Mouse (Mus musculus): Measurements from ENCODE around the gene Ppm1d.

Ppm1d gene

DNA sequence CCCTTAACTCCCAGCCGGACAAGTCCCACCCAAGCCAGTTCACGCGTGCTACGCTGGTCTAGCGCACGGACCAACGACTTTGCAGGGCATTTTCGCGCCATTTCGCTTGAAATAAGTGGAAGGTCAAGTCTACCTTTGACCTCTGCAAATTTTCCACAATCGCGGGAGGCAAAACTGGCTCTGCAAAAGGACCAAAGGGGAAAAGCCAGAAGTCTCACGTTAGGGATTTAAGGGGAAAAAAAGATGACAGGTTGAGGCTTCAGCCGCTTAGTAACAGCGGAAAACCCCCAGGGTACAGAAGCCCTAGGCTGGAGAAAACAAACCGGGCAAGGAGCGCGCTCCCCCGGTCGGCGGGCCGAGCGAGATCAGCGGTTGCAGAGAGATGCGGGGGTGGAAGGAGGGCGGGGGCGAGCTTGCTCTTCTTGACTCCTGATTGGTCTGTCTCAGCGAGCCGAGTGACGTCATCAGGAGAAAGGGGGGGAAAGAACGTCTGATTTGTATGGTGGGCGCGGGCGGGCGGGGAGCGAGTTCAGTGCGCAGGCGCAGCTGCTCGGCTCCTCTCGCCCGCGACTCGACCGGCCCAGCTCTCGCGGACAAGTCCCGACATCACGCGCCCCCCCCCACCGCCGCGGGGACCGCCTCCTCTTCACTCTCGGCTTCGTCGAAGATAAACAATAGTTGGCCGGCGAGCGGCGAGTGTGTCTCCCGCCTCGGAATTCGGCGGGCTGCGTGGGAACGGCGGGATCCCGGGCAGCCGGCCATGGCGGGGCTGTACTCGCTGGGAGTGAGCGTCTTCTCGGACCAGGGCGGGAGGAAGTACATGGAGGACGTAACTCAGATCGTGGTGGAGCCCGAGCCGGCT is at the start of gene Ppm1d:
Gene Ppm1d (plus strand): TSS at position 532 of the 862 bp plus-strand sequence.
- peak; percentile 100 for DNase-seq (ENCODE audit: extremely low spot score)

DNA sequence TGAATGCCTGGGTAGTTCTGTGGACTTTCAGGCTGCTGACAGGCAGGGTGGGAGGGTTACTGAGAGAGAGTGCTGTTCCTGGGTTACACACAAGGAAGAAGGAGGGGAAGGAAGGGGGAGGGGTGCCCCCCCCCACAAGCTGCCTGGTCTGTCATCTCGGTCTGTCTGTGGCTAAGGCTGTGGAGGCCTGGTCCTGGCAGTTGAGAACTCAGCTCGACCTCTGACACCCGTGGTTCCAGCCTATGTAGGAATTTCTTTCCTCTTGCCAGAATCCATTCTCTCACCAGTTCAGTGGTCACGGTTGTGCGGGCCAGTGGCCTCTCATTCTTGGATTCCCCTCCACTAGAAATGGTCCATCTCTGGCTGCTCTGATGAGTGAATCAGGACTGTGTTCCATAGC is 46.4 kb upstream of the Ppm1d start:
- DNase-seq (ENCODE audit: extremely low spot score) = no peak

DNA sequence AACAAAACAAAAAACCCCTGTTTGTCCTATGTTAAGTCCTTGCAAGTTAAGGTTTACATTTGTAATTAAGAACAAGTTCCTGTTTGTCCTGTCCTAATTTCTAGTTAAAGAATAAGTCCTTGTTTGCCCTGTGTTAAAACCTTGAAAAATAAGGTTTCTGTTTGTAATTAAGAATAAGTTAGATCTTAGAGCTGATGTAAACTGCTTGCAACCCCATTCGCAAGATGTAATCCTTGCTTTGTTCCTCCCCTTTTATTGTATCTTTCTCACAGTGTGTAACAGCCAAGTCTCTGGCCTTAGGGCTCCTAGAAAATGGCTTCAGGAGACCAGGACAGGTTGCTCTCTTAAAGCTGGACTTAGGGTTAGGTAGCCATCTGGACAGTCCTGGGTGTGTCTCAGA is 43.7 kb upstream of the Ppm1d start:
- no peak for DNase-seq (ENCODE audit: extremely low spot score)

DNA sequence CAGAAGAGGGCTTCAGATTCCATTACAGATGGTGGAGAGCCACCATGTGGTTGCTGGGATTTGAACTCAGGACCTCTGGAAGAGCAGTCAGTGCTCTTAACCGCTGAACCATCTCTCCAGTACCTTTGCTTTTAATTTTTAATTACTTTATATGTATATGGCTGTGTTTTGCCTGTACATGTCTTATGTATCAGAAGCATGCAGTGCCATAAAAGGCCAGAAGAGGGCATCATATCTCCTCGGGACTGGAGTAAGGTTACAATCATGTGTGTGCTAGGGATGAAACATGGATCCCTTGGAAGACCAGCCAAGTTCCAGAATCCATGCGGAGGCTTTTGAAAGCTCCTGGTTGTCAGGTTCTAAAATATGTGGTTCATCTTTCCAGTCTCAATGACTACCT is 40.4 kb upstream of the Ppm1d start:
- DNase-seq (ENCODE audit: extremely low spot score) = peak; percentile 45

DNA sequence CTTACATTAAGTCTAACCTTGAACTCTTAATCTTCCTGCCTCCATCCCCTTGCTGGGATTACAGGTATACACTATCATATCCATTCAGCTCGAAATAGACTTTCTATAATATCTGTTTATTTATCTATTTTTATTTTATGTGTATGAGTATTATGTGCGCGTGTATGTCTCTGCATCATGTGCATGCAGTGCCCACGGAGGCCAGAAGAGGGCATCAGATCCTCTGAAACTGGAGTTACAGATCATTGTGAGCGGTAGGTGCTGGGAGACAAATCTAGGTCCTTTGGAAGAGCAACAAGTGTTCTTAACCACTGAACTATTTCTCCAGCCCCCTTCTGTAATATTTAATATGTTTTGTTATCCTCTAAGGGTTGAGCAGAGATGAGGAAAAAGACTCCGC is 37.7 kb upstream of the Ppm1d start:
- no peak for DNase-seq (ENCODE audit: extremely low spot score)

DNA sequence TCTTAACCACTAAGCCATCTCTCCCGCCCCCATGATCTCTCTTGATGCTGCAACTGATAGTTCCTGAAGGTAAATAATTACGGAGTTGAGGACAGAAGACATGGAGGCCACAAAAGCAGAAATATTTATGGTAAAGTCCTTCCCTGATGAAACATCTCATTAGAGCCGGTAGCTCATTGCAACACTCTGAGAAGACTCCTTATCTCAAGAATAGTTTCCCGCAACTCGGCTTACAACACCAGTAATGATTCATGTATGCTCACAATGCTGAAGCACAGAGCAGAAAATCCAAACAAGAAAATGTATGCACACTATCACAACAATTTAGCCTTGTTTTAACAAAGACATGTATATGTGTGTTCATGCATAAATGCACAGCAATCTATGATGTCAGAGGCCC is 35.9 kb upstream of the Ppm1d start:
- DNase-seq (ENCODE audit: extremely low spot score) = no peak

DNA sequence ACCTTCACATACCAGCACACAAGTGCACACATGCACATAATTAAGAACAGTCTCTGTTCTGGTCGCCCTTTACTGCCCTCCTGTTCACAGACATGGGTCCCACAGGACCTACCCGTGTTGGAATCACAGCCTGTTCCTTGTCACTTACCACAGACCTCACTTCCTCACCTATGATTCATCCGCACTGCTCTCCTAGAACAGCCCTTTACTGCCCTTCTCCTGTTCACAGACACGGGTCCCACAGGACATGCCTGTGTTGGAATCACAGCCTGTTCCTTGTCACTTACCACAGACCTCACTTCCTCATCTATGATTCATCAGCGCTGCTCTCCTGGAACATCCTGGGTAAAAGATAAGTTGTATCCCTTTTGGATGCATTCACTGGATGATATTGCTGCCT is 33.4 kb upstream of the Ppm1d start:
- no peak for DNase-seq (ENCODE audit: extremely low spot score)

DNA sequence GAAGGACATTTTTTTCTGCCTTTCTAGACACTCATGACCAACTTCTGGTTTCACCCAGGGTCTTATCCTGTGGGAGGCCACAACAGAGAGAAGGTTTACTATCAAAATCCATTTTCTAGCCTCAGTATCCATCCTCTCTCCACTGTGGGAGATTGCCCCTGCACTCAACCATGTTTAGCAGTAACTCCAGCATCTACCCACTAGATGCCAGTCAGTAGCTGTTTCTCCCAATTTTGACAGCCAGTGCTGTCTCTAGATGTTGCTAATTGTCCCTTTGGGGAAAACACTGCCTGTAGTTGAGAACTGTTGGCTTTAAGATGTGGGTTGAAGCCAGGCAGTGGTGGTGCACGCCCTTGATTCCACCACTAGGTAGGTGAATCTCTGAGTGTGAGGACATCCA is 32.9 kb upstream of the Ppm1d start:
- DNase-seq (ENCODE audit: extremely low spot score) = no peak

DNA sequence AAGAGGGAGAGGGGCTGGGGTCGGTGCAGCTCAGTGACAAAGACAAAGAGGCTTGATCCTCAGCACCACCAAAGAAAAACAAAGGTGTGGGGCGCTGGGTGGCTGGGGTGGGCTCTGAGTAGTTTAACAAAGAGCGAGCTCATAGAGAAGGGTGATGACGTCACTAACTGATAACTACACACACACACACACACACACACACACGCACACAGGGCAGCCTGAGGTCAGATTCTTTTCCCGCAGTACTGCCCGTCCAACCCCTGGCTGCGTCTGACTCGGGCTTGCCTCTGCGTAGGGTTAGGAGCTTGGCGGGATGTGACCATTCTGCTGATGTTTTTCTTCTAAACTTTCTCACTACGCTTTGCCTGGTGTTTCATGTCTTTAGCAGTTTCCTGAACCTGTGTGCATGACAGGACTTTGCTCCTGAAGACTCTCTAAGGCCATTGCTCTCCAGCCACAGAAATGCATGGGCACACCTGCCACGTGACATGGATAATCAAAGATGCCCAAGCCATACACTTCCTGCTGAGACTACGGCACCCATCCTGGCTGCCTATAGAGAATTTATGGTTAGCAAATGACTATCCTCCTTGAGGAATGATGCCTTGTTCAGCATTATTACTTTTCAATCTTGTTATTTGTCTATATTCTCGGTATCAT is 29.7 kb upstream of the Ppm1d start:
- no peak for DNase-seq (ENCODE audit: extremely low spot score)

DNA sequence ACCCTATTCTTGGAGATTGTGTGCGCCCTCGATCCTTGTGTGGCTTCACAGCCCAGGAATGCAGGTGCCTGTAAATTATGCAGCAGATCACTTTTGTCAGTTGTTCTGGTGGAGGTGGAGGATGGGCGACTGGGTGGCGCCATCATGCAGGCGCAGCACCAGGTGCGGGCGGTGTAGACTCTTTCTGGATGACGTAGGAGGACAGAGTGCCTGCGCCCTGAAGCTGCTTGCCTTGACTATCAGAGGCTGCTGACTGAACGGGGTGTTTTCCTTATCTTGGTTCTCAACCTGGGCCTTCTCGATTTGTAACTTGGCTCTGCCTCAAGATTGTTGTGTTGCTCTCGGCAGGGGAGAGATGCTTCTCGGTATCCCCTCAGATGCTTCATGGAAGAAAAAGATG is 13.1 kb upstream of the Ppm1d start:
- no peak for DNase-seq (ENCODE audit: extremely low spot score)

DNA sequence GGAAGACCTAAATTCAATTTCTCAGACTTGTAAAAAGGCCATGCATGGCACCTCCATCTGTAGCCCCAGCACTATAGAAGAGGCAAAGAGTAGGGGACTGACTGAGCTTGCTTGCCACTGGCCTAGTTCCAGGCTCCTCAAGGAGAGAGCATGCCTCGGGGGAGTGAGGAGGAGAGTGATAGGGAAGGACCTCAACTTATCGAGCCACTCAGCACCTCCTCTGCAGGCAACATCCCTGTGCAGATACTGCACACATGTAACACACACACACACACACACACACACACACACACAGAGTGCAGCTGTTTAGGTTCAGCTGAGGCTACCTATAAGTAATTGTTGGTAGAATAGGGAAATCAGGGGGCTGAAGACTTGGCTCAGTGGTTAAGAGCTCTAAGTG is 11.2 kb upstream of the Ppm1d start:
- no peak for DNase-seq (ENCODE audit: extremely low spot score)

DNA sequence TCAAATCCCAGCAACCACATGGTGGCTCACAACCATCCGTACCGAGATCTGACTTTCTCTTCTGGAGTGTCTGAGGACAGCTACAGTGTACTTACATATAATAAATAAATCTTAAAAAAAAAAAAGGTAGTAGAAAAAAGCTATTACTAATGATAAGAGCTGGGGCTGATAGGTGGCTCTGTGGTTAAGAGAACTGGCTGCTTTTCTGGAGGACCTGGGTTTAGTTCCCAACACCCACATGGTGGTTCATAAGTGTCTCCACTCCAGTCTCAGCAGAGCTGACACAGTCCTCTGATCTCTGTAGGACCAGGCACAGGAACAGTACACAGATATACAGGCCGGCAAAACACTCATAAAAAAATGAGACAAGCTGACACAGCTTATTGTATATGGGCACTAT is 9.9 kb upstream of the Ppm1d start:
- DNase-seq (ENCODE audit: extremely low spot score) = no peak

DNA sequence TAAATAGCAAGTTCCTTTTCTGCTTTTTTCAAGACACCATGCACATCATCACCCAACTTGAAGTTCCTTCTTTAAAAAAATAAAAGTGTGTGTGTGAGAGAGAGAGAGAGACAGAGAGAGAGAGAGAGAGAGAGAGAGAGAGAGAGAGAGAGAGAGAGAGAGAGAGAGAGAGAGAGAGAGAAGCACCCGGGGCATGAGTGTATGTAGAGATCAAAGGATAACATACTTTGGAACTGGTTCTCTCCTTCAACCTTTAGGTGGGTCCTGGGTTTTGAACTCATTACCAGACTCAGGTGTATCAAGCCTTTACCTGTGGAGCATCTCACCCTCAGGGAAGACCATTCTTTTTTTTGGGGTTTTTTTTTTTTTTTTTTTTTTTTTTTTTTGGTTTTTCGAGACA is 9.2 kb upstream of the Ppm1d start:
- DNase-seq (ENCODE audit: extremely low spot score) = no peak

DNA sequence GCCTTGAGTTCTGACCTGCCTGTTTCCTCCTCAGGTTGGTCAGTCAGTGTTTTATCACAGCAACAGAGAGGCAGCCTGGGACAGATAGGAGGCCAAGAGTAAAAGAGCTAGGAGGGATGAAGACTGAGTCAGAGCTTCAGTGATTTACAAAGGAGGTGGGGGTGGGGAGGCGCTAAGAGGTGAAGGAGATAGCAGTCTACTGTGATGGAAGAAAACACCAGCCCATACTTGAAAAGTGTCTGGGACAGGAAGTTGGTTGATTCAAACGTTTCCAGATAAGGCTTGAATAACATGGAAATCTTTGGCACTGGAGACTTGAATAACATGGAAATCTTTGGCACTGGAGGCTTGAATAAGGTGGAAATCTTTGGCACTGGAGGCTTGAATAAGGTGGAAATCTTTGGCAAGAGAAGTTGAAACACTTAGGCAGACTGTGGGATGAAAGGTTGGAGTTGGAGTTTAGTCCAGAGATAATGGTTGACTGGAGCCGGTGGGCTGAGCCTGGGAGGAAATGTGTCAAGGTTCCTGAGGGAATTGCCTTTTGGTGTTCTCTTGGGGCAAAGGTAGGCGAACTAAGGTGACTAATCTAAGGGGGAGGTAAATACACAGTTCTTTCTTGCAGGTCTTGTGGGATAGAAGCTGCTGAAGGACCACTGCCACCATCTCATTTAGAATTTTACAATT is 4.3 kb upstream of the Ppm1d start:
- DNase-seq (ENCODE audit: extremely low spot score) = no peak

DNA sequence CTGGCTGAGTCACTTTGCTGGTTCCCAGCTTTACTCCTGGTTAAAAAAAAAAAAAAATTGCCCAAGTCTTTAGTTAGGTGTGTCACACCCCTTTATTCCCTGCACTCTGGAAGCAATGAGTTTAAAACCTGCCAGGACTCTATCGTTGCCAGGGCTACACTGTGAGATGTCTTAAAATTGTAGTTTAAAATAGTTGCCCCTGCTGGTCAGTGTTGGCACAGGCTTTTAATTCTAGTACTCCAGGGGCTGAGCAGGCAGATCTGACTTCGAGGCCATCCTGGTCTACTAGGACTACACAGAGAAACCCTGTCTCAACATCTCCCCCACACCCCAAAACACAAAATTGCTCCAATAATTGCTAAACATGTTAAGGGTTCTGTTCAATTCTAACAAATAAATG is 2.2 kb upstream of the Ppm1d start:
- DNase-seq (ENCODE audit: extremely low spot score) = no peak

DNA sequence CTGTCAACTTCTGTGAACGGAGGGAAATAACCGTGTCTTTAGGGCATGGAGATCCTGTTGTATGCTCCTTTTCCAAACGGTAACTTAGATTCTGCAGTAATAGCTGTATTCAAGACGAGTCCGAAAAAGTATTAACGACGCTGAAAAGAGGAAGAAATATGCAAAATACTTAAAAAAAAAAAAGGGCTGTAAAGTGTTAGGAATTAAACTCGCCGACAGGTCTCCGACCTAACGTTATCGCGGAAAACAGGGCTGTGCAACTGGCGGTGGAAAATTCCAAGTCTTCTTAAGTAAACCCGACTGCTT is 684 bp upstream of the Ppm1d start:
- DNase-seq (ENCODE audit: extremely low spot score) = no peak

DNA sequence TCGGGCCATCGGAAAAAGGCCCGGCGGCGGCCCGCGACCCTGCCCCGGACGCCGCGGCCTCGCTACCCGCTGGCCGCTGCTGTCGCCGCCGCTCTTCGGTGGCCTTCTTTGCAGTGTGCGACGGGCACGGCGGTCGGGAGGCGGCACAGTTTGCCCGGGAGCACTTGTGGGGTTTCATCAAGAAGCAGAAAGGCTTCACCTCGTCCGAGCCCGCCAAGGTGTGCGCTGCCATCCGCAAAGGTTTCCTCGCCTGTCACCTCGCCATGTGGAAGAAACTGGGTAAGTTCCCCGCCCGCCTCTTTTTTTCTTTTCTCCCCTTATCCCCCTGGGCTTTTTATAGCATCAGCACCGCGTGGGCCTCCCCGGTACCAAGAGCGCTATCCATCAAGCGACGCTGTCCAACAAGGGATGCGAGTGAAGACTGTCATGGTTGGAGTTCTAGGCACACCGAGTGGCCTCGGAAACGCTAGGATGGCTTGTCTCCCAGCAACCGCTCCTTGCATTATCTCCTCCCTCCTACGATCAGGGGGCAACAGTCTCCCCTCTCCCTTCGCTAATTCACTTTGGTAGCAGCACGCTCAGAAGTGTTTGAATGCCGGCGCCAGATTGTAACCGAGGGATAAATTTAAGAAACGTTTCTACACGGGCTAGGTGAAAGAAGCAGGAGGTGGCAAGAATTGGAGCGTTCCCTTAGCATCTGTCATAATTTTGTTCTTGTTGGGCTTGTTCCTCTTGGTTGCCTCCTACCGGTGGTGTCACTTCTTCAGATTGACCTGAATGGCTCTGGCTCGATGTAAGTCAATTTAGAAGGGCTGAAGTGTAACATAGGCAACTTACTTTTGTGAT is 824 bp downstream of the Ppm1d start:
- peak; percentile 63 for DNase-seq (ENCODE audit: extremely low spot score)

DNA sequence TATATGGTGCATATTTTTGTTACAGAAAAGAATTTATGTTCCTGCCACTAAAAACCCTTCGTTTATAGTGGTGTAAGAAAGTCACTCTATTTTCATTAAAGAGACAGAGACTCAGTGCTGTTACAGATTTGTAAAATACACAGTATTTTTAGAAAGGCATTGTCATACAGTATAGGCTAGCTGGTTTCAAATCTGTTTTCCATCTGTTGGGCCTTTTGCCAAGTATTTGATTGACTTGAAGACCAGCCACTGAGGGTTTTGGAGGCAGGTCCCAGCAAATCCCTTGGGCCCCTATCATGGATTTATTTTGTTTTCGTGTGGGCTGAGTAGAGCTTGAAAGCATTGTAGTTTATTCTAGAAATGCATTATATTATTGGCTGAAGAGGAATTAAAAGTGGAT is 1.8 kb downstream of the Ppm1d start:
- DNase-seq (ENCODE audit: extremely low spot score) = no peak

DNA sequence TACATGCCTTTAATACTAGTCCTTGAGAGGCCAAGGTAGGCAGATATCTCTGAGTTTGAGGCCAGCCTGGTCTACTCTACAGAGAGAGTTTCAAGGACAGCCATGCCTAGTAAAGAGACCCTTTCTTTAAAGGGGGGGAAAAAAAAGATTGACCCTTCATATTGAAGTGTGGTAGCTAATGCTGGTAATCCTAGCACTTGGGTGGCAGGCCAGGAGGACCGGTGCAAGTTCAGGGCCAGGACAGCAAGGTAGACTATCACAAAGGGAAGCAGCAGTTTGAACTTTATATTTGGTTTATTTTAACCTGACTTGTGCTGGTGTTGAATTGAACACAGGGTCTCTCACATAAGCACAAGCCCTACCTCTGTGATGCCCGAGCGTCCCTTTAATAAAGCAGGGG is 2.3 kb downstream of the Ppm1d start:
- no peak for DNase-seq (ENCODE audit: extremely low spot score)

DNA sequence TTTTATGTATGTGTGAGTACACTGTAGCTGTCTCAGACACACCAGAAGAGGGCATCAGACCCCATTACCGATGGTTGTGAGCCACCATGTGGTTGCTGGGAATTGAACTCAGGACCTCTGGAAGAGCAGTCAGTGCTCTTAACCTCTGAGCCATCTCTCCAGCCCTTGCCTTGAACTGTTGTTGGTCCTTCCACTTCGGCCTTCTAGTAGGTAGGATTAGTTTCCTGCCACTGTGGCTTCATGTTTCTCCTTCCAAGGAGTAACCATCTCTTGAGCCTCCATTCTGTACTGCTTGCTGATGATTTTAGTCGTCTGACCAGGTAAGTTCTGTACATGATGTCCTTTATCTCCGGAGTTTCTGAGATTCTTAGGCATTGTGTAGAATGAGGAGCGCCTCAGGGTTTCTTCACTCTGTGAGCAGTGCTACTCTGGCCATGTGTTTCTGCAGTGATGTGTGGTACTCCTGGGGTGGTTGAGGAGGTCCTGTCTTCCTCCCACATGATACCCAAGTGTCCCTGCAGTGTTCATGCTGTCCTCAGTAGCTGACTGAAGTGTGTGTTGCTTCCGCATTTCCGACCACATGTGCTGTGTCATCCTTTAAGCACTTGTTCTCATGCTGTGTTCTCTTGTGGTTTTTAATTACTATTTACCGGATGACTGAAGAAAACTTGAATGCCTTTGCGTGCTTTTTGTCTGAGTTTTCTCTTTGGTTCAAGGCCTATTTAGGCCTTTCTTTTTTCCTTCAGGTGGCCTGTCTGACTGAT is 12.7 kb downstream of the Ppm1d start:
- no peak for DNase-seq (ENCODE audit: extremely low spot score)

DNA sequence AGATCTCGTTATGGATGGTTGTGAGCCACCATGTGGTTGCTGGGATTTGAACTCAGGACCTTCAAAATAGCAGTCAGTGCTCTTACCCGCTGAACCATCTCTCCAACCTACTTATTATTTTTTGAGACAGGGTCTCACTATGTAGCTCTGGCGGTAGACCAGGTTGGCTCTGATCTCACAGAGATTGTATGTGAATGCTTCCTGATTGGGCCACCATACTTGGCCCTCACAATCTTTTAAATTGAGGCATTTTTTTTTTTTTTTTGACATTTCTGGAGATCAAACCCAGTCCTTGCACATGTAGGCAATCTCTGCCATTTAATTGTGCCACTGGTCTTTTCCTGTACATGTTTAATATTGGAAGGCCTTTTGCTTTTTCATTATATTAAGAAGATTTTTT is 17.7 kb downstream of the Ppm1d start:
- DNase-seq (ENCODE audit: extremely low spot score) = no peak
